Mouse (Mus musculus) spleen, adult 12 weeks (tissue): Measurements from ENCODE around the gene Celf1.
"Not testable (repeated sequence)": the region's sequence is repeated elsewhere in the genome, so short reads cannot be mapped to it uniquely, and the experiment has no call there.

ENCODE experiments used
- DNase-seq: peaks from one replicate; pipeline ENCODE4 v3.0.0; 2022; ENCODE audit warnings: low spot score

The Celf1 gene

DNA sequence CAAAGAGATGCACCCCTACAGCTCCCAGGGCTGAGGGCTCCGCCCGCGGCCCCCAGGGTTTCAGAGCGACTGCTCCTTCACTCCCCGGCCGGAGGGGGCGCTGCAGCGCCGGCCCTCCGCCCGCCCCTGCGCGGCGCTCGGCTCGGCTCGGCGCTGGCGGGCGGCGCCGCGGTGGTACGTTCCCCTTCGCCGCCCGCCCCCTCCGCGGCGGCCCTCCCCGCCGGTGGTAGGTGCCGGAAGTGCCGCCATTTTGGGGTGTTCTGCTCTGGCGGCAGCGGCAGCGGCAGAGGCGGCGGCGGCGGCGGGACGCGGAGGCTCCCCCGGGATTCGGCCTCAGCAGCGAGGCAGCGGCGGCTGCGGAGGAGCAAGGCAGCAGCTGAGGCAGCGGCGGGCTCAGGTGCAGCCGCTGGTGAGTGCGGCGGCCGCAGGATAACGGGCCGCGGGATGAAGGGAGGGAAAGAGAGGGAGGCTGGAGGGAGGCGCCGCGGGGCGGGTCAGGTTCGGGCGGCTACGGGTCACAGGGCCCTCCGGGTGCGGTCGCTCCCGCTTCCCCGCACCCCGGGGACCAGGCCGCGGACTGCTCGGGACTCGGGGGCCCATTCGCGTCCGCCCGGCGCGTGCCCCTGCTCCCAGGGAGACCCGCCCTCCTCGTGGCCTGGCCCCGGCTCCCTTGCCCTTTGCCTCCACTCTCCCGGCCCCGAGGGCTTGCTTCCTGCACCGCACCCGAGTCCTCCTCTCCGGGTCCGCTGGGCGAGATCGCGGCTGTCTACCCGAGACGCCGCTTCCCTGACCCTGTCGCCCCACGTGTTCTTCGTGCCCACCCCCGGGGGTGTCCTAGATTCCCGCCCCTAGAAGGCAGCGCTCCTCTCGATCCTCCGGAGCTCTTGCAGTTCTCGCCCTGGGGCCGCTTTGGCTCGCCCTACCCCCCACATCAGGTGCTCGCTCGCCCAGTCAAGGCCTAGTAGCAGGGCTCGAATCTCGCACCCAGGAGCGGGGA is at the start of gene Celf1:
Celf1 (plus strand) TSS at position 150 of the 997 bp plus-strand sequence.
- DNase-seq = peak; percentile 85

DNA sequence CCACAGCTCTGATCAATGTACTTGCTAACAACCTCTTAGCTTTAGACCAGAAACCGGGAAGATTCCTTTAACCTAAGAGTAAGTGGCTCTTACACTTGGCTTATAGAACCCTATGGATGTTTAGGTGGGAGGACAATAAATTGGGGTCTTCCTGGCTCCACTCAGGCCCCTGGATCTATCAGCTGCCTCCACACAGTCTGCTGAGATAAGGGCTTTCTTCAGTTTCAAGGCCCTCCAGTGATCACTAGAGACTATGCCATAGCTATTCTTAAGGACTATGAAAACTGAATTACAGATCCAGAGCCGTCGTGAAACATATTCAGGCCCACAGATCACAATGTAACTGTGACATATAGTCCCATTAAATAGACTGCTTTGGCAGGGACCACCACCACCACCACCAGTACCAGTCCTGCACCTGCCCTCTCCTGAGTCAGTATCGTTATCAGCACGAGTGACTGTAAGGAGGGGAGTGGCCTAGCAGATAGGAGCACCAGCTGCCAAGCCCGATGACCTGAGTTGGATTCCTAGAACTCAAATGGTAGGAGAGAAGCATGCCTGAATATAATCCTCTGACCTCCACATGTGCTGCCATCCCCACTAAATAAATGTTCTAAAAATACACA is 46.4 kb upstream of the Celf1 start:
- peak; percentile 27 for DNase-seq

DNA sequence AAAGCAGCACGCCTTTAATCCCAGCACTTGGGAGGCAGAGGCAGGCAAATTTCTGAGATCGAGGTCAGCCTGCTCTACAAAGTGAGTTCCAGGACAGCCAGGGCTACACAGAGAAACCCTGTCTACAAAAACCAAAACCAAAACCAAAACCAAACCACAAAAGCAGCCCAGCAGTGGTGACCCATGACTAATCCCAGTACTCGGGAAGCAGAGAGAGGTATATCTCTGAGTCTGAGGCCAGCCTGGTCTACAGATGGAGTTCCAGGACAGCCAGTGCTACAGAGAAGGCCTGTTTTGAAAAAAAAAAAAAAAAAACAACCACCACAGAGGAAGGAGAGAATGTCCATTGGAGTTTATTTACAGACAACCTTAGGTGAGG is 45.9 kb upstream of the Celf1 start:
- not testable (repeated sequence) for DNase-seq

DNA sequence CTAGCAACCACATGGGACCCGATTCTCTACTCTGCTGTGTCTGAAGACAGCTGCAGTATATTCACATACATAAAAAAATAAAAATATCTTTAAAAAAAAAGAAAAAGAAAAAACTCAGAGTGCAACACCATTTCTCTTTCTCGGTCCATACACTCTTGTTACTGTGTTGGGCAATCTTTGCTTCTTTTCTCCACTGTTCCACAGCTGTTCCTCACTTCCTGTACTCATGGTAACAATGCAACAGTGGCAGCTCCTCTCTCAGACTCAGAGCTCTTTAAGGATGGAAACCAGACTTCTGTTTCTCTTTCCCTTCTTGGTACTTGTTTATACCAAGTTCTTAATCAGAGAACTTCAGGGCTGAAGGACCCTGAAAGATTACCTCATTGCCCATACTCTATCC is 36.8 kb upstream of the Celf1 start:
- no peak for DNase-seq

DNA sequence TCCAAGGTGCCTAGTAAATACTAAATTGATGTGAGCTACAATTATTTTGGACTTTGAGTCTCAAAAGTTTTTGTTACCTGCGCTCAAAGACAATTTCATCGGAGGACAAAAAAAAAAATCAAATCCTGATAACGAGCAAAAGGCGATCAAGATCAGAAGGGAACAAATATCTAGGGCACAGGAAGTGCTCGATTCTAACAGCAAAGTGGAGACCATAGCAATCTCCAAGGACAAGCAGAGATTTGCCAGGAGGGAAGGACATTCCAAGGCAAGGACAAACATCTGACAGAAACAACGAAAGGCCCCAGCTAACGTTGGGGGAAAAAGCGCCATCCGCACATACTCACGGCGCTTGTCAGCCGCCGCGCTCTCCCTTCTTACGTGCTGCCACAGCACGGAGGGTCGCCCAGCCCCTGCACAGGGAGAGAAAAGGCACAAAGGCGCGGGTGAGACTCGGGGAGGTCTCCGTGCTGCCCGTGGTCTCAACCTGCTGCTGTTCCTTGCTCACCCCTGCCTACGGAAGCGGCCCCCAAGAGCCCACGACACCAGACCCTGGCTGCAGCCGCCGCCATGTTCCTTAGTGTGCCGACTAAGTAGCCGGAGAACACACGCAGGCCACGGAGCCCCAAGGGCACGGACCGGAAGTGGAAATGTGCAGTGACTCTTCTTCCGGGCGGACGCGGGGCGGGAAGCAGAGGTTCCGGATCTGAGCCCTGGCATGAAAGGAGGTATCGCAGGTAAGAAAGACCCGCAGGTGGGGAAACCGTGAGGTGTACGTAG is 35.9 kb upstream of the Celf1 start, which contains the start of the genes Kbtbd4 and Ndufs3:
Kbtbd4 (plus strand) TSS at position 665 of the 780 bp plus-strand sequence.
Ndufs3 (minus strand) TSS at position 752 of the 780 bp plus-strand sequence.
- peak; percentile 82 for DNase-seq

DNA sequence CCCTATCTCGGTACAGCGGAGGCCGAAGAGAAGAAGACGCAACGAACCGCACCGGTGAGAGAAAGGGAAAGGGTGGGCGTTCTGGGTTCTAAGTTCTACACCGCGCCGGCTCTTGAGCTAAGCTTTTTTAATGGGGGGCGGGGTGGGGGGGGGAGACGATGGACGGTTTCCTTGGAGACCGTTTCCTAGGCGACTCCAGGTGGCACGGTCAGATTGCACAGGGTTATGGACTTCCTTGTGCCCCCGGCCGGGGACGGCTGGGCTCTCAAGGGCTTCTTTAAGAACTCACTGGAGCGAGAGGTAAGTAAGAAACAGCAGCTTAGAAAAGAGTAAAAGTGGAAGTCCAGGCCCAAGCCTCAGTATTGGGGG is 35.3 kb upstream of the Celf1 start:
- no peak for DNase-seq

DNA sequence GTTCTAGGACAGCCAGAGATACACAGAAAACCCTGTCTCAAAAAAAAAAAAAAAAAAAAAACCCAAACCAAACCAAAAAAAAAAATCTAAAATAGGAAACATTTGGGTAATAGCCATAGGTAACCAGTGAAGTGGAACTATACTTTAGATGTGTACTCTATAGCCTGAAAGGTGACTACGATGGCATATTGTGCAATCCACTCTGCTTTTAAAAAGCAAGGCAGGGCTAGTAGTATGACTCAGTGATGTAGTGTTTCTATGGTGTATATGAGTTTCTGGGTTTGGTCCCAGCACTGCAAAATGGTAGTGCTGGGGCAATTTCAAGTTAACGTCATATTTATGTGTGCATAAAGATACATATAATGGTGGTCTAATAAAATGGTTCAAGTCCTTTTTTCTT is 33.5 kb upstream of the Celf1 start:
- DNase-seq = no peak

DNA sequence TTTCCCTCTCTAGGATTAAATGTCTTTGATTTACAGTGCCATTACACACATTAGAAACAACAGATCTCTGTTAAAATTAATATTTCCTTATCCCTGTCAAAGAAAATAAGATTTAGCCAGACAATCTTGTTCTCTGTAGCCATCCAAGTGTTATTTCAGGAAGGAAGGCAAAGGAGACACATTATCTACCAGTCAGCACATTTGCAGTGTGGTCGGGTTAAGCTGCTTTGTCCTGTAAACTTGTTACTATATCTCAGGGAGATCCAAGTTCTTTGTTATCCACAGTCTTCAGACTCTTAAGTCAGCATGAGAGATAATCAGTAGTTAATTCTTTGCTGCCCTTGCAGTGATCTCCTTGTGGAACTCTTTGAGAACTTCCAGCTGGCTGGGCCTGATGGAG is 29.3 kb upstream of the Celf1 start:
- no peak for DNase-seq

DNA sequence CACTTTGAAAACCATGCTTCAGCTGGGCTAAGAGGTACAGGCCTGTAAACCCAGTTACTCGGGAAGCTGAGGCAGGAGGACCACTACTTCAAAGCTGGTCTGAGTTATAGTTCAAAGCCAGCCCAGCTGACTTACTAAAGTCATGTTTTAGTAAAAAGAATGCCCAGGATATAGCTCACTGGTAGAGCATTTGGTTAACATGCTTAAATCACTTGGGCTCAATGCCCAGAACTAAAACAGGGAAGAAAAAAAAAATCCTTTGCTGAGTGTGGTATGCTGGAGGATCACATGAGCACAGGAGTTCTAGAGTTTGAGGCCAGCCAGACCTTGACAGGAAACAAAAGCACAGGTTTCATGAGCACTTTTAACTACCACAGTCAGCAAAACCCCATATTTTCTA is 28.5 kb upstream of the Celf1 start:
- no peak for DNase-seq

DNA sequence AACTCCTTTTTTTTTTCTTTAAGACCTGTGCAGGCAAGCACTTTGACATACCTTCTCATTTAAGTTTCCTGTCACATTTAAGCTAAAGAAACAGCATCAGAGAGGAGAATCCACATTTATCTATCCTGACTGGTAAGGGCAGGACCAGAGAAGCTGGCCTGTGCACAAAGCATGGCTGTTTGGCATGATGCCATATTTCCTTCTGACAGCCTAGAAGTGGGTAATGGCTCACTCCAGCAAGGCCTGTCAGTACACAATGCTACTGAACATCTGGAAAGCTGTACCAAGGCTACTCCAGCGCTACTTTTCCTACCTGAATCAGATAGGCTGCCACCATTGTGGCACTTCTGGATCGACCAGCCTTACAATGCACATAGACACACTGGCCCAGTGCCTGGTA is 26.5 kb upstream of the Celf1 start:
- no peak for DNase-seq

DNA sequence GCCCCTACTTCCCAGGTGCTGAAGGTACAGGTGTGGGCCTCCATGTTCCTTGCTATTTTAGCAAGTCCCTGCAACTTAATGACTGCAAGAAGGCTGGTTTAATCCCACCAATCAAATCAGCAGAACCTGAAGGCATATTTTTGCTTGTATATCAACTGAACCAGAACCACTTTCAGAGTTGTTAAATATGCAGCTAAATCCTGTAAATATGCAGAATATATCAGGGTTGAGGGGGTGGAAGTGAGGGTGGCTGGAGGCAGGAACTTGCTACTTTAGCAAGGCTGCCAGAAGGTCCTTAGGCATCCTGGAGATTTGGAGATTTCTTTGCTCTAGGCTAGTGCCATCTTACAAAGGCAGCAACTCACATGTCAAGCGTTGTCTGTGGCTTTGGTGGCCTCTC is 24.7 kb upstream of the Celf1 start:
- no peak for DNase-seq

DNA sequence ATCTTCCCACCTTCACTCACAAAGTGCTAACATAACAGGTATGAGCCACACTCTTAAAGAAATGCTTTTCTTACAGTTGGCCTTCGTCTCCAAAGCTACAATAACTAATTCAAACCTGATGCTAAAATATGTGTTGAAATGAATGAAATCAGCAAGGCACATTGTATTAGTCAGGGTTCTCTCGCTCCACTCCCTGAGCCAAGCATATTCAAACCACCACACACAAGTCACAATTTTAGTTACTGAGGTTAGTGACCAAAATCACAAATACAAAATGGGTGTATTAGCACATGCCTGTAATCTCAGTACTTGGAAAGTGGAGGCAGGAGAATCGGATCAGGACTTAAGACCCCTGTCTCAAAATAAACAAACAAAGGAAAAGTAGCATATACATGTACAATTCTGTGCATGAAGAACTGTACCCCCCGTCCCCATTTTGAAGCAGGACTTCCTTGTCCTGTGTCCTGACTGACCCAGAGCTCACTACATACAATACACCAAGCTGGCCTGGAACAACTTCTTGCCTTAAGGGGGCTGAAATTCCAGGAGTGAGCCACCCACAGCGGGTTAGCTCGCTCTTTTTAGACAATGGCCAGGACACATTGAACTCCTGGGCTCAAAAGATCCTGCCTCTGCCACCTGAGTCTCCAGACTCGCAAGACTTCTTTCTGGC is 23.5 kb upstream of the Celf1 start:
- no peak for DNase-seq

DNA sequence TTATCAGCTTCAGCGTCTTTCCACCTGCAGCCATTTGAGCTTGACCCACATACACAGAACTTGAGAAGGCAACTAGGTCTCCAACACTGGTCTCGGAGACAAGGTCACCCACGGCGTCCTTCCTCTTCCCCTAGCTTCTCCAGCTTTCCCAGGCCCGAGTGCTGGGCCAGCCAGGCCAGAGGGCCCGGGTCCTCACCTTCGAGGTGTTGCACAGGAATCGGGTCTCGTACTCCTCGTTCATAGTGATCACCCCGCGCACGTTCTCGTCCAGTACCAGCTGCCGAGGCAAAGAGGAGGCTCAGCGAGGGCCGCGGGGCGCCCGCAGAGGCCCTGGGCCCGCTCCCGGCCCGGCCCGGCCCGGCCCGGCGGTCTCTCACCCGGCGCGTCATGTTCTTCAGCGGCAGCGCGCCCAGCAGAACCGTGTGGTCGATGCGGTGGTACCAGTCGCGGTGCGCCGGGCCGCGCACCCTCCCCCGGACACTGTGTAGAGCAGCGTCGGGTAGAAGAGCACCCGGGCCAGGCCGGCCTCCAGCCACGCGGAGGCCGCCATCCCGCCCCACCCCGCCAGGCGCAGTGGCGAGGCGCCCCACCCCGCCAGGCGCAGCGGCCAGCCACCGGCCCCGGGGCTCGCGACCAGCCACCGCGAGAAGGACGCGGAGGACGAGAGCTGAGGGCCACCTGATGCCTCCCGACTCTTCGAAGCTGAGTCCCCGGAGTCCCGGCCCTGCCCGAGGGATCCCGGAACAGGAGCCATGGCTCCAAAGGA is 22.8 kb upstream of the Celf1 start:
- DNase-seq = peak; percentile 60

DNA sequence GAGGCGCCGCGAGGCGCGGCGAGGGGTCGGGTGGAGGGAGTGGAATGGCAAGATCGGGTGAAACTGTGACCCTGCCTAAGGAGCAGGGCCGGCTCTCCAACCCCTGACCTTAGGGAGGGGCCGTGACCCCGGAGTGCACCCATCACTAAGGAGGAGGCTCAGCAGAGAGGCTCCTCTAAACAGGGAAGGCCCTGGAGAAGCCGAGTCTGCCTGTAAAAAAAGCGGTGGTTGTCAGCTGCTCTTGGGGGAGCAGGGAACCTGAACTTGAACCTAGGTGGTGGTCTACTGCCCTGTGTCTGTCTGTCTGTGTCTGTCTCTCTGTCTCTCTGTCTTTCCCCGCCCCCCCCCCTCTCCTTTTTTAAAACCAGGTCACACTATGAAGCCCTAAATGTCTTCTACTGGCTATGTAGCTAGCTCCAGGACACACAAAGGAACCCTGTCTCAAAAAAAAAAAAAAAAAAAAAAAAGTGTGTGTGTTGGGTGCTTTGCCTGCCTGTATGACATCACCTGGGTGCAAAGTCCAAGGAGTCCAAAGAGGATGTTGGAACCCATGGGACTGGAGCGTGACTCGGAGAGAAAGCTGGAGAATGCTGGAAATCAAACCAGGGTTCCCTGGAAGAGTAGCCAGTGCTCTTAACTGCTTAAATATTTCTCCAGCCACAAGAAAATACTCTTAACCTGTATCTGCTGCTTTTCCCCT is 22.0 kb upstream of the Celf1 start:
- DNase-seq = no peak

DNA sequence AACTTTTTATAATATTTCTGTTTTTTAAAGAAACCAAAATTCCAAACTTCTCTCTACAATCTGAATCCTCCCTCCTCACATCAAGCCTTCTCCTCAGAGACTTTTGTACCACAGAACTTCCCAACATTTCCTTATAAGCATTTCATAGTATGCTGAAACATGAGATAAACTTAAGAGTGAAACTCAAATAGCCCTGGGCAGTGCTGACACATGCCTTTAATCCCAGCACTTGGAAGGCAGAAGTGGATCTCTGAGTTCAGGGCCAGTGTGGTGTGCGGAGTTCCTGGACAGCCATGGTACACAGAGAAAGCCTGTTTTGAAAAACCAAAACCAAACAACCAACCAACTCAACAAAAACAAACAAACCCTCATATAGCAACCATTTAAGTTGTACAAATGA is 19.0 kb upstream of the Celf1 start:
- DNase-seq = no peak

DNA sequence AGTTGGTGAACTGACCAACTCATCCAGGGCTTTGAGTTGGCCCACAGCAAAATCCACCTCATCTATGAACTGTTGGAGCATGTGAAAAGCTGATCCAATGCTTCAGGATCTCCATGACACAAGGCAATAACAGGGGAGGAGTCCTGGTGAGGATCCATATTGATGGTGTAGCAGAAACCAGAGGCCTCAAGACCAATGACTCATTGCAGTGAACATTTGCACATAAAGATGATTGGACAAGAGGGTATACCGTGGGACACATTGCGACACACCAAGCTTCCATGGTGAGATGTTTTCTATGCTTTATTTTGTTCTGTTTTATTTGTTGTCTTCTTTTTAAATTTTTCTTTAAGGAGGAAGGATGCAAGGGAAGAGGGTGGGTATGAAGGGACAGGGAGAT is 17.5 kb upstream of the Celf1 start:
- DNase-seq = no peak

DNA sequence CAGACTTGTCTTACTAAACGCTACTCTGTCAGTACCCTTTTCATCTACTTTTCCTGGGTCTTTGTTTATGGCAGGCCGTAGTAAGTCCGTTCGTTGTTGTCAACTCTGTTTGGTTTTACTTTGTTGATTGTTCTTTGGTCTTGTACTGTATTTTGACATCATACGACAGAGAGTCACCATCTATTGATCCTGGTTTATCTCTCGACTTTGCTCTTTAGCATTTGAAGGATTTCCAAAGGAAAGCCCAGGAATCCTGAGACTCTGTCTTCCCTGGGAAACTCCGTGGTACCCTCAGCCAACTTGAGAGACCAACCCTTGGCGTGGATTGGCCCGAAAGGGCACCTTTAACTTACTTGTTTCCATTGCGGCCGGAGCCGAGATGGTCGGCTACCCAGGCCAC is 11.6 kb upstream of the Celf1 start:
- DNase-seq = no peak

DNA sequence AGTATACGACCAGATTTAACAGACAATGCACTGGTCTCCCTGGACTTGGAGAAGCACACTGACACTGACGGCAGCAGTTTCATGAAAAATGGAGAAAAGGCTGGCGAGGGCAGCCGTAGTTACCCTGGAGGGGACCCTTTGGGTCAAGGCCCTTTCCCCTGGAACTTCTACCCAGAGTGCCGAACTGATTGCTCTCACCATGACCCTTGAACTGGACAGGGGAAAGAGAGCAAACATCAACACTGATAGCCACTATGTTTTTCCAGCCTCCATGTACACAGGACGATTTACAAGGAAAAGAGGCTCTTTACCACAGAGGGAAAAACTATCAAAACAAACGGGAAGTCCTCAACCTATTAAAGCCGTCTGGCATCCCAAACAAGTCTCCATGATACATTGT is 8.4 kb upstream of the Celf1 start:
- DNase-seq = no peak

DNA sequence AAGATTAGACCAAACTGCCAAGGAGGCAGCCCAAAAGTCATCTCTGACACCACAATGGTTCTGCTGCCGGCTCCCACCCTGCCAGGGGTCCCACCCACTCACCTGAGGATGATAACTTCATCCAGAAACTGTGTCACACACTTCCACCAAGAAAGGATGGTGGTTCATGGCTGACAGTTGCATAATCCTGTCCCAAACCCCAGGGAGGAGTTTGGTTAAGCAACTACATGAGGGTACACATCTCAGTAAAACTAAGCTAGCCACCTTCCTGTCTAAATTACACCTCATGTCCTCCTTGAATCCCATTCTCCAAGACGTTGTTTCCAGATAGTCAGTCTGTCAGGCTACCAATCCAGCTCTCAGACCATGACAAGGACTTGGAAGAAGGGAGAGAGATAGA is 7.9 kb upstream of the Celf1 start:
- no peak for DNase-seq

DNA sequence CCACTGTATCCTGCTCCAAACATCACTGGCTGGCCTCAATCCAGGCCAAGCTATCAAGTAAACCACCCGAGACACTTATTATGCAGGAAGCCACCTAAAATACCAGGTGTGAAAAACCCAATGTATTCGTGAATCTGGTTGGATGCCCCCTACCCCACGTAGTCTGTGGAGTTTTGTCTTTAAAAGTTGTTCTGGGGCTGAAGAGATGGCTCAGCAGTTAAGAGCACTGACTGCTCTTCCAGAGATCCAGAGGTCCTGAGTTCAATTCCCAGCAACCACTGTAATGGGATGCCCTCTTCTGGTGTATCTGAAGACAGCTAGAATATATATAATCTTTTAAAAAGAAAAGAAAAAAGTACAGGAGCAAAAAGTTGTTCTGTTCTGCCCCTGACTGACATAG is 1.8 kb upstream of the Celf1 start:
- no peak for DNase-seq

DNA sequence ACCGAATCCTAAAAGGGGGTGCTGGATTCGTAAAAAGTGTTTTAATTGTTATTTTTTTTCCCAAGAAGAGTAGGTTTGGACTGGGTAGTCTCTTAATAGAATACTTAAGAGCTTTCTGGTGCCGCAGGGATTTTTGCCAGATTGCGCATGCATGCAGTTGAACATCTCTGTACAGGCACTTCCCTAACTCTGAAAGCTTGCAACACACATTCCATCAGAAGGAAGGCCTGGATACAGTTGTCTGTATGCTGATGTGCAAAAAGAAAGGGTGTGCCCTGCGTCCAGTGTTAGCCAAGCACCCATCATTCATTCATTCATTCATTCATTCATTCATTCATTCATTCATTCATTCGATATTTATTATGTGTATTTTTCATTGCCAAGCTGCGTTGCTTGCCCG is 432 bp upstream of the Celf1 start:
- no peak for DNase-seq
